Comparison of ENCODE assay signal across 8 mouse cellular contexts in genomic region chr12:8889117-8889665, GRCm38 (mm10). TPM values are rescaled to one million over a fixed set of nuclear protein-coding genes. Genes with fewer than 3 reads are reported as not detected.
A peak's percentile ranks its signal among the peaks of the same experiment; 100 is the strongest.
DNase-seq lines count a peak whose midpoint lies in the region; TF ChIP-seq lines count a peak whose summit lies in the region.

No protein-coding gene starts in this region.

- no peak overlapping the region for H3K4me3 ChIP-seq in lung, adult 2 months (replicated peaks; ENCODE audit: extremely low read depth, low read depth, low read length)

- peak; percentile 58 for DNase-seq in CD4-positive helper T cell, adult 2 months (ENCODE audit: low read depth, low spot score)
- DNase-seq in NIH3T3 (ENCODE audit: low read depth) = peak; percentile 92
- DNase-seq in cerebellum, postnatal 10 days = peak; percentile 79 to 84
- peak; percentile 30 to 47 for DNase-seq in gastrocnemius, adult 8-10 months (ENCODE audit: low spot score in 2 of 2)
- DNase-seq in kidney, postnatal 14 days = peak; percentile 83
- peak; percentile 76 for DNase-seq in lung, adult 2 months
- peak; percentile 65 for DNase-seq in right cerebral cortex, adult 18-20 months
- DNase-seq in thymus, postnatal 4 days = peak; percentile 84

- peak; percentile 96 for TF ChIP-seq CTCF in lung, adult 2 months (IDR thresholded peaks at IDR 0.05; ENCODE audit: insufficient read depth, low read length)

- no peak for TF ChIP-seq POLR2A in lung, adult 2 months (IDR thresholded peaks at IDR 0.05; ENCODE audit: borderline replicate concordance, extremely low read depth, low read depth, low read length)

- 16% methylated on average over 10 of the region's 10 CpGs for WGBS in lung, adult 2 months

- H3K4me1 ChIP-seq in lung, adult 2 months (ENCODE audit: control insufficient read depth, insufficient read depth, low read length) = peaks cover 6% of the 10 kb centered on the region

RNA-seq across cellular contexts. Expression of gene Laptm4a, which starts 32.3 kb away (rescaled TPM):
- total RNA-seq in gastrocnemius, adult 8-10 months (2022) = 100 to 1,000 TPM; 221 to 236 (median 226) TPM
- 330 and 363 TPM in 2 replicates for polyA plus RNA-seq in lung, adult 2 months (2012; rRNA removed)

RNA-seq across cellular contexts. Expression of gene Matn3, which starts 58.5 kb away (rescaled TPM):
- under 1 TPM in 1 of 4 experiments, not detected in 3; 0.12 TPM for total RNA-seq in gastrocnemius, adult 8-10 months (2022)
- 0.07 TPM in 1 of 2 replicates, not detected in the other for polyA plus RNA-seq in lung, adult 2 months (2012; rRNA removed)

Comparison
In these comparisons a context has a peak if more than half of its experiments do, and no peak if none do; other contexts are left out.
1. DNase-seq: peak in every context shown above with its lines; median percentile 92 in NIH3T3; 84 in thymus, postnatal 4 days; 83 in kidney, postnatal 14 days; 82 in cerebellum, postnatal 10 days; 76 in lung, adult 2 months; 65 in right cerebral cortex, adult 18-20 months; 58 in CD4-positive helper T cell, adult 2 months; 38 in gastrocnemius, adult 8-10 months.